Mouse (Mus musculus) hindbrain, embryonic 12.5 days (tissue): ENCODE data around the gene Gxylt1. TPM values are rescaled to one million over a fixed set of nuclear protein-coding genes. Genes with fewer than 3 reads are reported as not detected.
"Not testable (repeated sequence)": the region's sequence is repeated elsewhere in the genome, so short reads cannot be mapped to it uniquely, and the experiment has no call there.

Source experiments
- ATAC-seq: fragments of 200-750 bp; cut with Nextera tagmentation; 2 replicates; pipeline ENCODE4 v1.8.0; 2017; ENCODE audit warnings: moderate TSS enrichment; ENCODE audit not compliant: low FRiP score
- H3K27ac ChIP-seq: fragments of 300-500 bp; sonication (generic); 2 replicates; pipeline ENCODE4 v1.5.1; 2016; ENCODE audit warnings: mild to moderate bottlenecking
- H3K27me3 ChIP-seq: fragments of 300-500 bp; sonication (generic); 2 replicates; pipeline ENCODE4 v1.6.1; 2016; ENCODE audit warnings: mild to moderate bottlenecking
- H3K36me3 ChIP-seq: fragments of 300-500 bp; sonication (generic); 2 replicates; pipeline ENCODE4 v1.6.1; 2016; ENCODE audit warnings: mild to moderate bottlenecking
- H3K4me1 ChIP-seq: fragments of 300-500 bp; sonication (generic); 2 replicates; pipeline ENCODE4 v1.6.1; 2016
- H3K4me2 ChIP-seq: fragments of 300-500 bp; sonication (generic); replicated peaks from 2 replicates; pipeline ENCODE4 v1.6.1; 2016; ENCODE audit warnings: mild to moderate bottlenecking
- H3K4me3 ChIP-seq: fragments of 300-500 bp; sonication (generic); 2 replicates; pipeline ENCODE4 v1.5.1; 2016; ENCODE audit warnings: mild to moderate bottlenecking
- H3K9ac ChIP-seq: fragments of 300-500 bp; sonication (generic); 2 replicates; pipeline ENCODE4 v1.6.1; 2016; ENCODE audit warnings: mild to moderate bottlenecking, moderate library complexity
- H3K9me3 ChIP-seq: fragments of 300-500 bp; sonication (generic); replicated peaks from 2 replicates; pipeline ENCODE4 v1.6.1; 2016; ENCODE audit warnings: mild to moderate bottlenecking
- WGBS: fragments of 180-500 bp; shearing (Covaris S2); methylation state at CpG from one replicate; pipeline ENCODE4 v1.1.7; 2016; 5-methylcytosine and 5-hydroxymethylcytosine counted together
- polyA plus RNA-seq: library from polyadenylated mRNA; unstranded; fragments of >200 nt; fragmentation: Nextera tagmentation; extraction: Ambion mirVana; gene quantifications from 2 replicates; pipeline ENCODE4 v1.2.1, GENCODE M21; 2016

Gene Gxylt1
- polyA plus RNA-seq, result 19.7 and 20.4 TPM in 2 replicates

DNA sequence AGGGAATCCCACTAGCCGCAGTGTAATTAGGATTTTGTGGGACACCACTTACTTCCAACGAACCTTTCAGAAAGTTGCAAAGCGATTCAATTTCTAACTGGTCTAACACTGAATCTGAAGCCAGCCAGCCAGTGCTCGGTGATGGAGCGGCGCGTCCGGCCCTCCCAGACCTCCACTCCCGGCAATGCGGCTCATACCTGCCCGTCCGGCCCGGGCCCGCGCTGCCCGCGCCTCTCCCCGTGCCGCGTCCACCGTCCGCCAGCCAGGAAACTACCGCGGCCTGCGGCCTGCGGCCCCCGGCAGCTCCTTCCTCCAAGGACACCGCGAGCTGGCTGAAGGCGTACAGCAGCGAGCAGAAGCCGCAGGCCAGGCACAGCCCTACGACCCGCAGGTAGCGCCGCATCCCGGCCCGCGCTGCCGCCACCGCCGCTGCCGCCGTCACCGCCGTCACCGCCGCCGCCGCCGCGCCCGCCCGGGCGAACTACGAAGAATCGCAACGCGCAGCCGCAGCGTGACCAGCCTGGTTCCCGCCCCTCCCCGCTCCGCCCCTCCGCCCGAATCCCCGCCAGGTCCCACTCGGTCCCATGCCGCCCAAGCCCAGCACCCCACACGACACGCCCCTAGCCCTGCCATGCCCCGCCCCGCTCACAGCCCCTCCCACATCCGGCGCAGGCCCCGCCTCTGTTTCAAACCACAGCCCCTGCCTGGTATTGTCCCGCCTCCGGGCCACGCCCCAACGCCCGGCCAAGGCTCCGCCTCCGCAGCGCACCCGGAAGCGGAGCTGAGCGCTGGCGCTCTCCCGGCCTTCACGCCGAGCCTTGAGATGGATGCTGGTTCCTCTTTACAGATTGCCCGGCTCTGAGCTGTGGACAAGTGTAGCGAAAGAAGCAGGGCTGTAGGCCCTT lies at the start of gene Gxylt1:
Gene Gxylt1 (minus strand): TSS at position 501 of the 905 bp plus-strand sequence.
- H3K27ac ChIP-seq, result peak within 1 kb of the TSS; percentile 94
- H3K4me3 ChIP-seq, result peak within 1 kb of the TSS; percentile 83
- H3K36me3 ChIP-seq, result no peaks in the 10 kb centered on the region
- H3K4me2 ChIP-seq, result peak within 1 kb of the TSS; percentile 82
- no peaks in the 10 kb centered on the region for H3K27me3 ChIP-seq
- WGBS, result under 1% methylated on average over 58 of the region's 93 CpGs
- peak within 1 kb of the TSS; percentile 90 for H3K9ac ChIP-seq
- peak; percentile 98 for ATAC-seq
- H3K9me3 ChIP-seq, result no peaks in the 10 kb centered on the region
- H3K4me1 ChIP-seq, result peaks cover 29% of the 10 kb centered on the region

DNA sequence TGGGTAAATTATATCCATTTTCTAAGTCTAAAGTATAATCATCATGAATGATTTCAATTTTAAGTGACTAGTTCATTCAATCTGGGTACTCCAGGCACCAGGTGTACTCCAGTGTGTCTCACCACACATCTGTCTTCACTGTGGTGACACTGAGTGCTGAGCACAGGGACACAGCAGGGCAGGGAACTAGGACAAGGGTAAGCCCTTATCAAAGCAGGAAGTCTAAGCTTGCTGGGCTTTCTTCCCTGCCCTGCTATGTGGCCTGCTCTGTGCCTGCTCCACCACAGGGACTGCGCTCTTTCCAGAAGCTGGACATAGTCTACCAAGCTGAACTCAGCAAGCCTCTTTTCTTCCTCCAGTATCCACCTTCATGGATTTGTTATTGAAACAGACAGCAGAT lies 43.8 kb upstream of the Gxylt1 start:
- WGBS, result 100% methylated on average over 1 of the region's 1 CpGs
- Histone ChIP-seq H3K4me1 (peaks cover 9% of the 10 kb centered on the region), H3K4me2 (no peak overlapping the region), H3K27ac (0 out of 2 replicates have a peak overlapping the region, but pooled peaks have one; percentile 7), H3K9me3 (no peaks in the 10 kb centered on the region), H3K9ac (no peak overlapping the region), H3K36me3 (peaks cover 3% of the 10 kb centered on the region; the same call in 1 of the 2 replicates), H3K27me3 (no peaks in the 10 kb centered on the region), H3K4me3 (no peak overlapping the region)
- no peak for ATAC-seq

DNA sequence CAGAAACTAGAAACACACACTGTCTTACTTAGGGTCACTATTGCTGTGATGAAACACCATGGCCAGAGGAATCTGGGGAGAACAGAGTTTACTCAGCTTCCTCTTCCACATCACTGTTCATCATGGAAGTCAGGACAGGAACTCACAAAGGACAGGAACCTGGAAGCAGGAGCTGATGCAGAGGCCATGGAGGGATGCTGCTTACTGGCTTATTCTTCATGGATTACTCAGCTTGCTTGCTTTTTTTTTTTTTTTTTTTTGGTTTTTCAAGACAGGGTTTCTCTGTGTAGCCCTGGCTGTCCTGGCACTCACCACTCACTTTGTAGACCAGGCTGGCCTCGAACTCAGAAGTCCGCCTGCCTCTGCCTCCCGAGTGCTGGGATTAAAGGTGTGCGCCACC lies 35.3 kb upstream of the Gxylt1 start:
- not testable (repeated sequence) for H3K36me3 ChIP-seq, H3K4me3 ChIP-seq, H3K27ac ChIP-seq, H3K9ac ChIP-seq, ATAC-seq, H3K27me3 ChIP-seq, H3K4me2 ChIP-seq, H3K9me3 ChIP-seq, H3K4me1 ChIP-seq
- 99% methylated on average over 4 of the region's 4 CpGs for whole genome bisulfite sequencing

DNA sequence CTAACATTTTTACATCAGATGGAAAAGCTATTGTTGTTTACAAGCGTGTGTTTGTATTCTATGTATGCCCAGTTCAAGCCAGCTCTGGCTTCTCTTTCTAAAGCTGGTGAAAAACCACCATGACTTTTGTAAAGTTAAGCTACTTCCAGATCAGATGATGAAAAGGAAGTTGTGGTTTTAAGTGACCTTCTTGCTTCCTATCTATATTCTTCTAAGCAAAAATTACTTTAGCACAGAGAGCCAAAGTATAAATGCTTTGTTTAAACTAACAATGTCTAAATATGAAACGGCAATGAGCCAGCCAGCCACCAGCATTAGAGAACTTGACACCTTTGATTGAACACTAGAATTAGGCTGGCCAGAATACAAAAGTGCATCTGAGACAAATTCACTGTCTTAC lies 23.2 kb upstream of the Gxylt1 start:
- peaks cover 4% of the 10 kb centered on the region; the same call in 1 of the 2 replicates for H3K36me3 ChIP-seq
- H3K4me2 ChIP-seq, result no peak overlapping the region
- no peaks in the 10 kb centered on the region for H3K27me3 ChIP-seq
- no peak overlapping the region for H3K9ac ChIP-seq
- ATAC-seq, result no peak
- H3K4me1 ChIP-seq, result peaks cover 4% of the 10 kb centered on the region; the same call in 1 of the 2 replicates
- H3K4me3 ChIP-seq, result no peak overlapping the region
- no peak overlapping the region for H3K27ac ChIP-seq
- WGBS, result 78% methylated on average over 2 of the region's 2 CpGs
- H3K9me3 ChIP-seq, result no peaks in the 10 kb centered on the region

DNA sequence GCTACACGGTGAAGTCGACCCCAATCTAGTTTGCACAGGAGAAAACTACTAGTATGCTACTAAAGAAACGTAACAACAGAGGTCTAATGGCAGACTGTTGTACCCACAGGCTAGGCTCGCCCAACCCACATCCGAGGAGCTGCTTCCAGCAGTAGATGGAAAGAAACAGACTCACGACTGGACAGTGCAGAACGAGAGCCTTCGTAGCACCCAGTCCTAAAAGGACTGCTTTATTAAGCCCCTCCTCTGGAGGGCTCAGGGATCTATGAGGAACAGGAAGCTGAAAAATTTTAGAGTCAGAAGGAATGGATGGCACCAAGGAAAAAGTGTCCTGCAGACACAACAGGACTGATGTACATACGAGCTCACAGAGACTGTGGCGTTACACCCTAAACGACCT lies 19.5 kb upstream of the Gxylt1 start:
- H3K27me3 ChIP-seq, result no peaks in the 10 kb centered on the region
- no peak overlapping the region for H3K4me3 ChIP-seq
- no peak for ATAC-seq
- no peak overlapping the region for H3K27ac ChIP-seq
- 87% methylated on average over 11 of the region's 11 CpGs for WGBS
- no peaks in the 10 kb centered on the region for H3K4me1 ChIP-seq
- H3K9ac ChIP-seq, result no peak overlapping the region
- H3K9me3 ChIP-seq, result no peaks in the 10 kb centered on the region
- no peak overlapping the region for H3K4me2 ChIP-seq
- peaks cover 4% of the 10 kb centered on the region; the same call in 1 of the 2 replicates for H3K36me3 ChIP-seq

DNA sequence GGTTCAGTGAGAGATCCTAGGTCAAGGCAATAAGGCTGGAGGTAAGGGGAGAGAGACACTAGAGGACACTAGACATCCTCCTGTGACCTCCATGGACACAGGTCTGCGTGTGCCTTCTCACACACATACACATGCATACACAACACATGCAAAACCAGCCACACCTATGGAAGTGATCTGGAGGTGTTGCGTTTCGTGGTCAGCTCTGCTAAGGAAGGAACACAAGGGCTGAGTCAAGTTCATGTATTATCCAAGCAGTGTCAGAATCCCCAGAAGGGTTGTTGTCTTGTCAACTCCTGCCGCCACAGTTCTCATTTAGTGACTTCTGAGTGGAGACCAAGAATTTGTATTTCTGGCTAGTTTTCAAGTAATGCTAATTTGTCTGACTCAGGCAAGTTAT lies 13.3 kb upstream of the Gxylt1 start:
- Histone ChIP-seq H3K36me3 (peaks cover 19% of the 10 kb centered on the region), H3K4me1 (no peaks in the 10 kb centered on the region), H3K27me3 (no peaks in the 10 kb centered on the region), H3K4me3 (no peak overlapping the region), H3K27ac (no peak overlapping the region), H3K4me2 (no peak overlapping the region), H3K9me3 (no peaks in the 10 kb centered on the region), H3K9ac (no peak overlapping the region)
- ATAC-seq, result no peak
- WGBS, result 94% methylated on average over 4 of the region's 4 CpGs

DNA sequence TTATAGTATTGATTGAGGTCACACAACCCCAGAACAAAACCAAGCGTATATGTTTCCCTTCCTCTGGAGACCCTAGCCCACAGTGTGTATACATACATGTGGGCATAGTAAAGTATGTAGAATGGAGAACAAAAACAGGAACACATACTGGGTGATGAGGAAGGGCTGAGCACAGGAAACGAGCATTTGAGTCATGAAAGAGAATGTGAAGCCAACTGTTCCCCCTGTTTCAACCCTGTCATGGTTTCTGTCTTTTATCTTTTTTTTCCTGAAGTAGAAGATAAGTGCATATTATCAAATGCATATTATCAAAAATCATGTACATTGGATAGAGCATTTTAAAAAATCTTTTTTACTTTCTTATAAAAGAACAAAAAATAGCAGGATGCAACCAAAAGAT lies 12.6 kb upstream of the Gxylt1 start:
- no peaks in the 10 kb centered on the region for H3K27me3 ChIP-seq
- ATAC-seq, result no peak
- H3K9me3 ChIP-seq, result no peaks in the 10 kb centered on the region
- no peak overlapping the region for H3K4me3 ChIP-seq
- H3K4me1 ChIP-seq, result no peaks in the 10 kb centered on the region
- no peak overlapping the region for H3K4me2 ChIP-seq
- no peak overlapping the region for H3K27ac ChIP-seq
- H3K9ac ChIP-seq, result no peak overlapping the region
- peaks cover 22% of the 10 kb centered on the region for H3K36me3 ChIP-seq
- 71% methylated on average over 2 of the region's 2 CpGs for whole genome bisulfite sequencing

DNA sequence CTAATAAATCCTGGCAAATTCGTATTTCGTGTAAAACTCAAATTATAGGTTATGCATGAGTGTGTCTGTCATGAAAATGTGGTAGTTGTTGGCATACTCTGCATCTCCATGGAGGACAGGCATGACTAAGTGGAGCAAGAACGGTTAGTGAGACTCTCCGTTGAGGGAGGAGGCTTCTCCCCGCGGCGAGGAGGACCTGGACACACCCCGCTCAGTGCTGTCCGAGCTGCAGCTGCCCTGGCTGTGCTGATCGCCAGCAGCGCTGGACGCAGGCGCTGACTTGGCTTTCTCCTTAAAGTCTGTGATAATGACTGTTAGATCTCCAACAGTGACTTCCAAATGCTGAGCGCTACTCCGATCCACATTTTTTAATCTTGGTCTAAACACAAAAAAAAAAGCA lies 10.3 kb upstream of the Gxylt1 start:
- H3K9ac ChIP-seq, result no peak overlapping the region
- 80% methylated on average over 15 of the region's 15 CpGs for WGBS
- ATAC-seq, result no peak
- no peaks in the 10 kb centered on the region for H3K4me1 ChIP-seq
- no peaks in the 10 kb centered on the region for H3K27me3 ChIP-seq
- H3K4me2 ChIP-seq, result no peak overlapping the region
- H3K9me3 ChIP-seq, result no peaks in the 10 kb centered on the region
- H3K4me3 ChIP-seq, result no peak overlapping the region
- peaks cover 31% of the 10 kb centered on the region for H3K36me3 ChIP-seq
- H3K27ac ChIP-seq, result no peak overlapping the region

DNA sequence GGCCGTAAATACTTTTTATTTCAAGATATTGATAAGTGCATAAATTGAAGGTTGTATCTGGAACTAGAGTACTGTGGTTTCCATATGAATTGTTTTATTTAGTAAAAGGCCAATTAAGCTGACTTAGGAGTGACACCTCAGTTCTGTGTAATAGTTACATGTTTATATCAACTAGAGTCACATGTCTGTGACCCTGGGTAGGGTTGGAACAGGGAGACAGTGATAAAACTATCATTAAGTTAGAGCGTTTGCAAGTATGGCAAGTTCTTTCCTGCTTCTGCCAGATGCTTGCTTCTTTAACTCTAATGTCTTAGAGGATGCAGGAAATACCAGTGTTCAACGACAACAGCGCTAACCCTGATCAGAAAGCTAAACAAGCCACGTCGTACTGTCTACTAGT lies 9.3 kb upstream of the Gxylt1 start:
- no peaks in the 10 kb centered on the region for H3K9me3 ChIP-seq
- no peaks in the 10 kb centered on the region for H3K27me3 ChIP-seq
- no peak overlapping the region for H3K4me2 ChIP-seq
- H3K9ac ChIP-seq, result no peak overlapping the region
- H3K4me3 ChIP-seq, result no peak overlapping the region
- peaks cover 25% of the 10 kb centered on the region for H3K36me3 ChIP-seq
- H3K4me1 ChIP-seq, result no peaks in the 10 kb centered on the region
- H3K27ac ChIP-seq, result no peak overlapping the region
- WGBS, result 93% methylated on average over 6 of the region's 6 CpGs
- no peak for ATAC-seq

DNA sequence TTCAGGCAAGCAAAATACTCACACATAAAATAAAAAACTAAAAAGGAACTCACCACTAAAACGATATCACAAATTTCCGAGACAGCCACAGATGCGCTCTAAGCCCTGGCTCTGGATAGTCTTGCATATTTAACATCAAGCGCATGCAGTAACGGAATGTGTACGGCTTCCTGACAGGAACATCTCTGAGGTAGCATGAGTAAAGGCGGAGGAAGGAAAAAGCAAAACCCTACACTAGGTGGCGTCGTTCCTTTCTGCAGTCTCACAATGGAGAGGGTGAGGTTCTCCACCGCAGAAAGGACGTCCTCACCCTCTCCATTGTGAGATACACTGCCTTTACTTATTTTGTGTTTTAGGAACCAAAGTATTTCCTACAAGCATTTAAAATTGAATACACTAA lies 8.4 kb upstream of the Gxylt1 start:
- Histone ChIP-seq H3K27ac (no peak overlapping the region), H3K36me3 (peaks cover 25% of the 10 kb centered on the region)
- 68% methylated on average over 11 of the region's 11 CpGs for WGBS

DNA sequence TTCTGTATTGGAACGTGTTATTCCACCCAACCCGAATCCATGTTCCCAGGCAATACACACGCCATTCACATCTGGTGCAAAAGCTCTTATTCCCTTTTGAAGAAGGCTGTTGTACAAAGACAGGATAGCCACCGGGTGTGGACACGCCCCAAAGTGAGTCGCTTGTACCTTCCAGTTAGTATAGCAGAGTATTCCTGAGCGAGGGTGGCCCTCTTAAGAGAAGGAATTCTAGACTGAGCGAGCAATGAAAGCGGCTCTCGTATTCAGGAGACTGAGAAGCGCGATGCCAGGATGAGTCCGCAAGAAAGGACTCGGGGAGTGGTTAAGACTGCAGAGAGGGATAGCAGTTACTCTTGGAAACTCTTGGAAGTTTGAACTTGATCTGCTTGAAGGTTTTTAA lies 1.3 kb upstream of the Gxylt1 start:
- H3K36me3 ChIP-seq, result 0 out of 2 replicates have a peak, but pooled peaks cover 4% of the 10 kb centered on the region
- H3K27me3 ChIP-seq, result no peaks in the 10 kb centered on the region
- H3K4me3 ChIP-seq, result peak overlapping the region; percentile 83
- WGBS, result 3% methylated on average over 14 of the region's 14 CpGs
- peaks cover 29% of the 10 kb centered on the region for H3K4me1 ChIP-seq
- H3K9ac ChIP-seq, result peak overlapping the region; percentile 64
- H3K9me3 ChIP-seq, result no peaks in the 10 kb centered on the region
- ATAC-seq, result no peak
- H3K27ac ChIP-seq, result peak overlapping the region; percentile 87; the same call in 1 of the 2 replicates
- peak overlapping the region; percentile 82 for H3K4me2 ChIP-seq

More for the DNA sequence above, 8.4 kb upstream of the Gxylt1 start:
- no peak for ATAC-seq
- no peak overlapping the region for H3K4me3 ChIP-seq
- H3K9ac ChIP-seq, result no peak overlapping the region
- H3K4me1 ChIP-seq, result no peaks in the 10 kb centered on the region
- no peak overlapping the region for H3K4me2 ChIP-seq
- no peaks in the 10 kb centered on the region for H3K9me3 ChIP-seq
- no peaks in the 10 kb centered on the region for H3K27me3 ChIP-seq

DNA sequence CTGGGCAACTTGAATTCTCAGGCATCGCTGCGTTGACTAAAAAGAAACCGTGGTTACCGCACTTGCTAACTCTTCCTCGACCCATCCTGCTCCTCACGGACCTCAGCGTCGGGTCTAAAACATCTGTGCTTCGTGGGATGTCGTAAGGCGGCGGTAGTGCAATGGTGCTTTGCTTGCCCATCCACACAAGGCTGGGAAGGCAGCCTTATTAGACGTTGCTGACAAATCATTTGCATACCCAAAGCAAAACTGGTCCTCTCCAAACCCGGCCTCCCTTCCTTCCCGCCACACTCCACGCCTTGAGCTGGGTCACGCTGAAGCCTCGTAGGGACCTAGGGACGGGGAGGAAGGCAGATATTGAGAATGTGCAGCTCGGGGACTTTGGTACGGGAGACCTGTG lies 644 bp upstream of the Gxylt1 start:
- Histone ChIP-seq H3K36me3 (no peaks in the 10 kb centered on the region), H3K9ac (peak overlapping the region; percentile 64), H3K9me3 (no peaks in the 10 kb centered on the region), H3K4me1 (peaks cover 29% of the 10 kb centered on the region), H3K27ac (peak overlapping the region; percentile 87), H3K27me3 (no peaks in the 10 kb centered on the region), H3K4me2 (peak overlapping the region; percentile 82), H3K4me3 (peak overlapping the region; percentile 83)
- ATAC-seq, result peak; percentile 74
- WGBS, result under 1% methylated on average over 21 of the region's 21 CpGs
